Mouse (Mus musculus) megakaryocyte, embryonic 14.5 days (primary cell): ENCODE data around the gene Asap2.

Experiments
- FLI1 ChIP-seq: IDR thresholded peaks from 2 replicates; pipeline ENCODE4 v1.6.1; 2012; ENCODE audit warnings: low read length, inconsistent platforms, mixed read lengths
- GATA1 ChIP-seq: IDR thresholded peaks from 3 replicates; pipeline ENCODE4 v1.6.1; 2012; ENCODE audit warnings: mixed read lengths, low read length, inconsistent platforms, borderline replicate concordance

DNA sequence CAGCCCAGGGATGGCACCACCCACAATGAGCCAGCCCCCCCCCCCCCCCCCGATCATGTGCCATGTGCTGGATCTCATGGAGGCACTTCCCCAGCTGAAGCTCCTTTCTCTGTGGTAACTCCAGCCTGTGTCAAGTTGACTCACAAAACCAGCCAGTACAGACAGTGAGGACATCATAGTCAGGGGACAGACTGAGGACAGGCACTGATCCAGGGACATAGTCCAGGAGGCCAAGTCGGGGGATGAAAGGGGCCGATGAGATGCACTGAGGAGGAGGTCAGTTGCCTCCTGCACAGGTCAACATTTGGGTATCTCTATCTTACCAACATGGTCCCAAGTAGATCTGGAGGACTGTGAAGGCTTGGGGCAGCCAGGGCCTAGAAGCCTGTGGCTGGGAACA lies 205.2 kb downstream of the Asap2 start:
- TF ChIP-seq GATA1 (no peak), FLI1 (no peak)
